Mouse (Mus musculus) testis, adult 2 months (tissue): ENCODE measurements around the gene Pcnx.

Experiments used
- CTCF ChIP-seq: fragments of 200-500 bp; IDR thresholded peaks from 2 replicates; pipeline ENCODE4 v1.5.1; 2012; ENCODE audit warnings: low read depth, mild to moderate bottlenecking, inconsistent platforms, low read length, moderate library complexity; ENCODE audit not compliant: control insufficient read depth, insufficient read depth, insufficient replicate concordance
- POLR2A ChIP-seq: fragments of 200-500 bp; IDR thresholded peaks from 2 replicates; pipeline ENCODE4 v1.6.1; 2012; ENCODE audit warnings: low read depth, mild to moderate bottlenecking, inconsistent platforms, low read length, moderate library complexity; ENCODE audit not compliant: control insufficient read depth

- TF ChIP-seq CTCF (no peak), POLR2A (no peak)
Observed at GRCm38 (mm10) chr12:81810417-81810816, 49.4 kb upstream of the Pcnx start.
